Mouse (Mus musculus) forebrain, postnatal 0 days (tissue): ENCODE measurements at regions not wholly inside any gene's neighbourhood (a gene's known extent, or its start where the extent isn't known, plus 50 kb on each side); places are given as distances from the start of the nearest gene placed in this dataset.
A peak's percentile ranks its signal among the peaks of the same experiment; 100 is the strongest.

ENCODE experiments used
- ATAC-seq: fragments of 200-750 bp; cut with Nextera tagmentation; 2 replicates; pipeline ENCODE4 v1.8.0; 2017; ENCODE audit warnings: mild to moderate bottlenecking, moderate library complexity
- DNase-seq: peaks from one replicate; pipeline ENCODE4 v3.0.0-alpha.2; 2015
- H3K27ac ChIP-seq: fragments of 300-500 bp; sonication (generic); 2 replicates; pipeline ENCODE4 v1.5.1; 2014; ENCODE audit warnings: low read depth, mild to moderate bottlenecking, antibody characterized with exemption, low read length, moderate library complexity, mixed read lengths
- H3K27me3 ChIP-seq: fragments of 300-500 bp; sonication (generic); 2 replicates; pipeline ENCODE4 v1.6.1; 2014; ENCODE audit warnings: mild to moderate bottlenecking, low read length, mixed read lengths; ENCODE audit not compliant: insufficient read depth
- H3K36me3 ChIP-seq: fragments of 300-500 bp; sonication (generic); 2 replicates; pipeline ENCODE4 v1.6.1; 2014; ENCODE audit warnings: mild to moderate bottlenecking, moderate library complexity; ENCODE audit not compliant: insufficient read depth
- H3K4me1 ChIP-seq: fragments of 300-500 bp; sonication (generic); 2 replicates; pipeline ENCODE4 v1.6.1; 2014; ENCODE audit warnings: antibody characterized with exemption; ENCODE audit not compliant: insufficient read depth
- H3K4me2 ChIP-seq: fragments of 300-500 bp; sonication (generic); 2 replicates; pipeline ENCODE4 v1.6.1; 2014; ENCODE audit warnings: low read depth, mild to moderate bottlenecking, moderate library complexity
- H3K4me3 ChIP-seq: fragments of 300-500 bp; sonication (generic); 2 replicates; pipeline ENCODE4 v1.5.1; 2014; ENCODE audit warnings: low read depth, low read length, mixed read lengths
- H3K9ac ChIP-seq: fragments of 300-500 bp; sonication (generic); 2 replicates; pipeline ENCODE4 v1.6.1; 2014; ENCODE audit warnings: mild to moderate bottlenecking
- H3K9me3 ChIP-seq: fragments of 300-500 bp; sonication (generic); 2 replicates; pipeline ENCODE4 v1.6.1; 2016; ENCODE audit warnings: low read length
- CTCF ChIP-seq: sonication (generic); IDR thresholded peaks from 2 replicates; pipeline ENCODE4 v1.5.1; 2016; ENCODE audit warnings: antibody characterized with exemption, control low read depth, low read depth
- WGBS: fragments of 180-500 bp; shearing (Covaris S2); extraction: QIAGEN DNeasy Blood & Tissue Kit; methylation state at CpG from one replicate; pipeline ENCODE4 v1.1.7; 2014; 5-methylcytosine and 5-hydroxymethylcytosine counted together

GRCm38 (mm10) chr8:49035519-49035918 lies 191.8 kb upstream of the Tenm3 start:
- ATAC-seq (no peak), DNase-seq (peak; percentile 52)
- TF ChIP-seq CTCF: peak; percentile 47
- WGBS: 30% methylated on average over 8 of the region's 8 CpGs
- H3K27me3 ChIP-seq: no peaks in the 10 kb centered on the region
- H3K27ac ChIP-seq: no peak overlapping the region
- no peak overlapping the region for H3K4me3 ChIP-seq
- H3K9me3 ChIP-seq: no peaks in the 10 kb centered on the region
- no peaks in the 10 kb centered on the region for H3K4me1 ChIP-seq
- no peak overlapping the region for H3K9ac ChIP-seq
- no peak overlapping the region for H3K4me2 ChIP-seq
- H3K36me3 ChIP-seq: no peaks in the 10 kb centered on the region

GRCm38 (mm10) chr8:49030255-49030654 lies 186.5 kb upstream of the Tenm3 start:
- no peak overlapping the region for H3K4me3 ChIP-seq
- TF ChIP-seq CTCF: no peak
- ATAC-seq (no peak), DNase-seq (no peak)
- WGBS: 43% methylated on average over 5 of the region's 5 CpGs
- H3K27ac ChIP-seq: no peak overlapping the region
- H3K9ac ChIP-seq: no peak overlapping the region
- no peaks in the 10 kb centered on the region for H3K27me3 ChIP-seq
- no peaks in the 10 kb centered on the region for H3K4me1 ChIP-seq
- H3K9me3 ChIP-seq: no peaks in the 10 kb centered on the region
- no peaks in the 10 kb centered on the region for H3K36me3 ChIP-seq
- no peak overlapping the region for H3K4me2 ChIP-seq

DNA sequence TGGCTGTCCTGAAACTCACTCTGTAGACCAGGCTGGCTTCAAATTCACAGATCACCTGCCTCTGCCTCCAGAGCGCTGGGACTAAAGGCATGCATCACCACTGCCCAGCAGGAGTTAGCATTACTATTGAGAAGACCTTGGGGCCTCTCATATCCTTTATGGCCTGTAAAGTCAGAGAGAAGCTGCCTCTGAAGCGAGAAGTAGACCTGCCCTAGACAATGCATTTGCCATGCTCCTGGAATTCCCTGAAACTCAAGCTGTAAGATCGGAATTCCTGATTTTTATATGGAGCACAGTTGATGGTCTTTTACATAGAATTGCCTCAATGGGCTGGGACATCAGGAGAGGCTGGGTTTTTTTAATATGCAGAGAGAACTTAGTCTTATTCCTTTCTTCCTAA lies 174.0 kb upstream of the Tenm3 start:
- 91% methylated on average over 3 of the region's 3 CpGs for WGBS

GRCm38 (mm10) chr8:49015701-49016100 lies 171.9 kb upstream of the Tenm3 start:
- DNase-seq (no peak), ATAC-seq (no peak)
- no peaks in the 10 kb centered on the region for H3K27me3 ChIP-seq
- H3K9me3 ChIP-seq: no peaks in the 10 kb centered on the region
- H3K4me3 ChIP-seq: no peak overlapping the region
- no peaks in the 10 kb centered on the region for H3K4me1 ChIP-seq
- no peak overlapping the region for H3K9ac ChIP-seq
- 86% methylated on average over 7 of the region's 7 CpGs for WGBS
- no peak for TF ChIP-seq CTCF
- H3K4me2 ChIP-seq: no peak overlapping the region
- no peak overlapping the region for H3K27ac ChIP-seq
- no peaks in the 10 kb centered on the region for H3K36me3 ChIP-seq

More for the DNA sequence above, 174.0 kb upstream of the Tenm3 start:
- Histone ChIP-seq H3K27me3 (no peaks in the 10 kb centered on the region), H3K4me1 (no peaks in the 10 kb centered on the region), H3K9ac (no peak overlapping the region), H3K36me3 (no peaks in the 10 kb centered on the region), H3K9me3 (no peaks in the 10 kb centered on the region), H3K4me3 (no peak overlapping the region), H3K4me2 (no peak overlapping the region), H3K27ac (no peak overlapping the region)
- ATAC-seq (no peak), DNase-seq (no peak)
- no peak for TF ChIP-seq CTCF

GRCm38 (mm10) chr8:49015200-49015599 lies 171.4 kb upstream of the Tenm3 start:
- TF ChIP-seq CTCF: no peak
- no peaks in the 10 kb centered on the region for H3K36me3 ChIP-seq
- no peak overlapping the region for H3K9ac ChIP-seq
- no peak overlapping the region for H3K4me2 ChIP-seq
- H3K27me3 ChIP-seq: no peaks in the 10 kb centered on the region
- H3K9me3 ChIP-seq: no peaks in the 10 kb centered on the region
- no peaks in the 10 kb centered on the region for H3K4me1 ChIP-seq
- WGBS: 33% methylated on average over 8 of the region's 8 CpGs
- ATAC-seq: no peak
- H3K4me3 ChIP-seq: no peak overlapping the region
- DNase-seq: no peak
- H3K27ac ChIP-seq: no peak overlapping the region

- no peak overlapping the region for H3K4me2 ChIP-seq
- H3K9me3 ChIP-seq: no peaks in the 10 kb centered on the region
- no peaks in the 10 kb centered on the region for H3K27me3 ChIP-seq
- 69% methylated on average over 11 of the region's 11 CpGs for WGBS
- DNase-seq (no peak), ATAC-seq (no peak)
- TF ChIP-seq CTCF: no peak
- no peaks in the 10 kb centered on the region for H3K4me1 ChIP-seq
- H3K36me3 ChIP-seq: no peaks in the 10 kb centered on the region
- no peak overlapping the region for H3K27ac ChIP-seq
- H3K9ac ChIP-seq: no peak overlapping the region
- no peak overlapping the region for H3K4me3 ChIP-seq
These were observed 162.7 kb upstream of the Tenm3 start for GRCm38 (mm10) chr8:49006236-49006965.

DNA sequence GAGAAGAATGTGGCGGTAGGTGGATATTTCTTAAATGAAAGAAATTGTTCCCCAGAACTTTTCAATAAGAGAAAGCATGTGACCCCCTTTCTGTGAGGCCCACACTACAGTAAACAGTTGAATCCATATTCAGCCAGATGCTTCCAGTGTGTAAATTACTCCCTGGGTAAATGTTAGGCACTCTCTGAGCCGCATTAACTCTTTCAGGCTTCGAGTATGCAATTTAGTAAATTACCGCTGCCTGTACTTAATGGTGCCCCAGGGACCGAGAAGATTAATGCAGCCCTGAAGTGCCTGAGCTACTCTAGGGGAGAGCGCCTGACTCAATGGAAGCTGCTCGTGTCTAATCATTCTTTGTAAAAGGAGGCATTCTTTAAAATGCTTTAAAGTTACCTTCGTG lies 137.9 kb upstream of the Tenm3 start:
- Histone ChIP-seq H3K9ac (no peak overlapping the region), H3K4me2 (no peak overlapping the region), H3K9me3 (no peaks in the 10 kb centered on the region), H3K4me1 (no peaks in the 10 kb centered on the region), H3K4me3 (no peak overlapping the region), H3K27ac (no peak overlapping the region), H3K27me3 (no peaks in the 10 kb centered on the region; the same call in 1 of the 2 replicates), H3K36me3 (no peaks in the 10 kb centered on the region)
- WGBS: 30% methylated on average over 8 of the region's 8 CpGs
- ATAC-seq: peak; percentile 25; the same call in 1 of the 2 replicates
- DNase-seq: no peak
- no peak for TF ChIP-seq CTCF
